Mouse (Mus musculus) stomach, postnatal 0 days (tissue): Measurements from ENCODE around the gene Ggt7. TPM values are rescaled to one million over a fixed set of nuclear protein-coding genes. Genes with fewer than 3 reads are reported as not detected.

Source experiments
- ATAC-seq: fragments of 200-750 bp; cut with Nextera tagmentation; 2 replicates; pipeline ENCODE4 v1.8.0; 2017; ENCODE audit not compliant: low FRiP score, low TSS enrichment
- DNase-seq: peaks from one replicate; pipeline ENCODE4 v3.0.0-alpha.2; 2016; ENCODE audit warnings: low spot score
- H3K27ac ChIP-seq: fragments of 300-500 bp; sonication (generic); replicated peaks from 2 replicates; pipeline ENCODE4 v1.5.1; 2014; ENCODE audit warnings: mild to moderate bottlenecking, control low read depth
- H3K27me3 ChIP-seq: fragments of 300-500 bp; sonication (generic); 2 replicates; pipeline ENCODE4 v1.6.1; 2014; ENCODE audit warnings: low read length; ENCODE audit not compliant: control insufficient read depth, insufficient read depth
- H3K36me3 ChIP-seq: fragments of 300-500 bp; sonication (generic); 2 replicates; pipeline ENCODE4 v1.6.1; 2014; ENCODE audit warnings: low read length, mixed read lengths; ENCODE audit not compliant: control insufficient read depth, insufficient read depth
- H3K4me1 ChIP-seq: fragments of 300-500 bp; sonication (generic); replicated peaks from 2 replicates; pipeline ENCODE4 v1.6.1; 2014; ENCODE audit warnings: antibody characterized with exemption; ENCODE audit not compliant: control insufficient read depth, insufficient read depth
- H3K4me2 ChIP-seq: fragments of 300-500 bp; sonication (generic); replicated peaks from 2 replicates; pipeline ENCODE4 v1.6.1; 2014; ENCODE audit warnings: low read depth, mild to moderate bottlenecking, control low read depth, moderate library complexity
- H3K4me3 ChIP-seq: fragments of 300-500 bp; sonication (generic); 2 replicates; pipeline ENCODE4 v1.5.1; 2014; ENCODE audit warnings: low read depth, low read length, control low read depth
- H3K9ac ChIP-seq: fragments of 300-500 bp; sonication (generic); 2 replicates; pipeline ENCODE4 v1.6.1; 2014; ENCODE audit warnings: mild to moderate bottlenecking, low read length, control low read depth, mixed read lengths
- H3K9me3 ChIP-seq: fragments of 300-500 bp; sonication (generic); 2 replicates; pipeline ENCODE4 v1.6.1; 2016; ENCODE audit warnings: low read length; ENCODE audit not compliant: control insufficient read depth
- CTCF ChIP-seq: IDR thresholded peaks from 2 replicates; pipeline ENCODE4 v1.5.1; 2016; ENCODE audit warnings: antibody characterized with exemption, low read depth, mild to moderate bottlenecking, moderate library complexity
- EP300 ChIP-seq: optimal IDR thresholded peaks from 2 replicates; pipeline ENCODE3; 2016; ENCODE audit warnings: antibody characterized with exemption
- WGBS: fragments of 180-500 bp; shearing (Covaris S2); extraction: QIAGEN DNeasy Blood & Tissue Kit; methylation state at CpG from one replicate; pipeline ENCODE4 v1.1.7; 2014; 5-methylcytosine and 5-hydroxymethylcytosine counted together
- polyA plus RNA-seq: library from polyadenylated mRNA; unstranded; fragments of >200 nt; fragmentation: Nextera tagmentation; extraction: Ambion mirVana; gene quantifications from 2 replicates; pipeline ENCODE4 v1.2.1, GENCODE M21; 2015

The Ggt7 gene
- polyA plus RNA-seq, 1 experiment from 2014 or later: 2.6 TPM

- under 1% methylated on average over 23 of the region's 23 CpGs for WGBS
- H3K27ac ChIP-seq: no peak overlapping the region
- DNase-seq (peak; percentile 74), ATAC-seq (no peak)
- peak overlapping the region; percentile 55 for H3K4me2 ChIP-seq
- H3K9ac ChIP-seq: peak overlapping the region; percentile 50
- H3K4me3 ChIP-seq: peak overlapping the region; percentile 39
- no peaks in the 10 kb centered on the region for H3K4me1 ChIP-seq
- no peak for TF ChIP-seq EP300
- peak; percentile 61 for TF ChIP-seq CTCF
- no peaks in the 10 kb centered on the region for H3K27me3 ChIP-seq
- H3K36me3 ChIP-seq: no peaks in the 10 kb centered on the region
- no peaks in the 10 kb centered on the region for H3K9me3 ChIP-seq
Measured at GRCm38 (mm10) chr2:155514666-155515065, 3.4 kb downstream of the Ggt7 start.

- H3K36me3 ChIP-seq: no peaks in the 10 kb centered on the region
- ATAC-seq (no peak), DNase-seq (peak; percentile 11)
- no peak for TF ChIP-seq CTCF
- TF ChIP-seq EP300: no peak
- H3K4me2 ChIP-seq: no peak overlapping the region
- H3K9ac ChIP-seq: no peak overlapping the region
- H3K27ac ChIP-seq: no peak overlapping the region
- H3K27me3 ChIP-seq: no peaks in the 10 kb centered on the region
- no peak overlapping the region for H3K4me3 ChIP-seq
- H3K9me3 ChIP-seq: no peaks in the 10 kb centered on the region
- 64% methylated on average over 5 of the region's 5 CpGs for WGBS
- no peaks in the 10 kb centered on the region for H3K4me1 ChIP-seq
Measured at GRCm38 (mm10) chr2:155513543-155513942, 4.5 kb downstream of the Ggt7 start.

DNA sequence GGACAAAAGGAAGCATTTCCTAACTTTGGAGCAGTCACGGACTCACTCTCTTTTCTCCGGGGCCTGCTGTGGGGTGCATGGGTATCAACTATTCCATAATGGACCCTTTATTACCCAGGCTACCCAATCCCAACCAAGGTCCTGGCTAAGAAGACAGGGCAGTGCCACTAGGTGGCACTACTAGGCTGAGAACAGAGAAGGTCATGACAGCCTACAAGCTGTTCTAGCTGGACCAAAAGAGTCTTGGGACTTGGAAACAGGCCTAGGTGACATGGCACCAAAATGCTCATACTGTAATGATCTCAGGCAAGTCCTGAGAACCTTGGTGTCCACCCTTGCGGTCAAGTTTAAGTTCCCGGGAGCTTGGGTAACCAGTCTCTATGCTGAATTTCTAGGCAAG, 5.6 kb downstream of the Ggt7 start:
- Histone ChIP-seq H3K36me3 (no peaks in the 10 kb centered on the region), H3K27me3 (no peaks in the 10 kb centered on the region), H3K9ac (no peak overlapping the region), H3K4me3 (no peak overlapping the region), H3K4me2 (no peak overlapping the region), H3K9me3 (no peaks in the 10 kb centered on the region), H3K4me1 (no peaks in the 10 kb centered on the region), H3K27ac (no peak overlapping the region)
- TF ChIP-seq EP300 (no peak), CTCF (peak; percentile 85)
- WGBS: 69% methylated on average over 4 of the region's 4 CpGs
- peak; percentile 62 for DNase-seq
- ATAC-seq: peak; percentile 33; the same call in 1 of the 2 replicates

DNA sequence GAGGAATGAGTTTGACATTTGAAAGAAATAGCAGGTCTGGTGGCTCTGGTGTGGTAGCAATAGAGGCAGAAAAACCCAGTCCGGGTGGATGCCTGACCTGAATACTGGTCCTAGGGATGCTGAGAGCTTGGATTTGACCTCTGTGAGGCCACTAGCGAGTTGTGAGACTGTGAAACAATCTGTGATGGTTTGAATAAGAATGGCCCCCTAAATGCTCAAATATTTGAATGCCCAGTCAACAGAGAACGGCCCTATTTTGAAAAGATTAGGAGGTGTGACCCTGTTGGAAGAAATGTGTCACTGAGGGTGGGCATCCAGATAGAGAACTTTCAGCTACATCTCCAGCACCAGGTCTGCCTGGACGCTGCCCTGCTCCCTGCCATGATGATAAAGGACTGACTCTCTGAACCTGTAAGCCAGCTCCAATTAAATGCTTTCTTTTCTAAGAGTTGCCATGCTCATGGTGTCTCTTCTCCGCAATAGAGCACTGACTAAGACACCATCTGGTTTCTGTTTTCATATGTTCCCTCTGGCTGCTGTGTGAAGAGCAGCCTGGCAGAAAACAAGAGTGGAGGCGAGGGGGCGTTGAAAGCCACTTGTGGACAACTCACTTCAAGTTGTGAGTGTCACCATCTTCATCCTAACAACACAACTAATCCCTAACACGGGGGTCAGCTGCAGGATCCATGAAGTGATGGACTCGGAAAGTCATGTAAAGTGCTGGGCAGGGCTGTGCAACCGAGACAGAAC, 10.1 kb downstream of the Ggt7 start:
- H3K9ac ChIP-seq: no peak overlapping the region
- H3K27me3 ChIP-seq: no peaks in the 10 kb centered on the region
- H3K27ac ChIP-seq: no peak overlapping the region
- no peaks in the 10 kb centered on the region for H3K36me3 ChIP-seq
- 68% methylated on average over 10 of the region's 10 CpGs for WGBS
- H3K9me3 ChIP-seq: no peaks in the 10 kb centered on the region
- no peak overlapping the region for H3K4me3 ChIP-seq
- no peak for ATAC-seq
- TF ChIP-seq CTCF: no peak
- TF ChIP-seq EP300: no peak
- H3K4me2 ChIP-seq: no peak overlapping the region
- no peaks in the 10 kb centered on the region for H3K4me1 ChIP-seq
- DNase-seq: no peak

DNA sequence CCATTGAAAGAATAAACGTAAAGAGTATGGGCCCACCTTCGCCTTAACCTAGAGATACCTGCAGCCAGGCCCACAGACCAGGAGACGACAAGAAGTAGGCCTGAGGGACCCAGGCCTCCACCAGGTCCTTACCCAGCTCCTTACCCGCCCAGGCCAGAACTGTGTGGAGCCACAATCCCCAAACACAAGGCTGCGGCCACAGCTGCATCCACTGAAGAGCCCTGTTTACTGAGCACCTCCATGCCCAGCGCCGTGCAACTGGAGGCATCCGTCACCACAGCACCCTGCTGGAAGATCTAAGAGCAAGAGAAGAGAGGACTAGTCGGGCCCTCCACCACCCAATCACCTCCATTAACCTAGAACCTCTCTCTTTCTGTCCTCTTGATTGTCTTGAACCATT, 12.2 kb downstream of the Ggt7 start:
- Histone ChIP-seq H3K27me3 (no peaks in the 10 kb centered on the region), H3K36me3 (no peaks in the 10 kb centered on the region), H3K27ac (no peak overlapping the region), H3K4me2 (no peak overlapping the region), H3K9me3 (no peaks in the 10 kb centered on the region), H3K4me3 (no peak overlapping the region), H3K9ac (no peak overlapping the region), H3K4me1 (no peaks in the 10 kb centered on the region)
- peak; percentile 9 for DNase-seq
- WGBS: 88% methylated on average over 8 of the region's 9 CpGs
- no peak for TF ChIP-seq EP300
- no peak for TF ChIP-seq CTCF
- no peak for ATAC-seq
